Mouse (Mus musculus) embryonic fibroblast, embryonic 13.5 days (primary cell): ENCODE data around the gene Ppp1r14b.

Experiments used
- CTCF ChIP-seq: IDR thresholded peaks from 2 replicates; pipeline ENCODE4 v1.5.1; 2011; ENCODE audit warnings: mild to moderate bottlenecking, control low read depth, low read length, moderate library complexity, borderline replicate concordance; ENCODE audit not compliant: insufficient read depth
- POLR2A ChIP-seq: IDR thresholded peaks from 2 replicates; pipeline ENCODE4 v1.6.1; 2011; ENCODE audit warnings: low read depth, mild to moderate bottlenecking, control low read depth, low read length, moderate library complexity

DNA sequence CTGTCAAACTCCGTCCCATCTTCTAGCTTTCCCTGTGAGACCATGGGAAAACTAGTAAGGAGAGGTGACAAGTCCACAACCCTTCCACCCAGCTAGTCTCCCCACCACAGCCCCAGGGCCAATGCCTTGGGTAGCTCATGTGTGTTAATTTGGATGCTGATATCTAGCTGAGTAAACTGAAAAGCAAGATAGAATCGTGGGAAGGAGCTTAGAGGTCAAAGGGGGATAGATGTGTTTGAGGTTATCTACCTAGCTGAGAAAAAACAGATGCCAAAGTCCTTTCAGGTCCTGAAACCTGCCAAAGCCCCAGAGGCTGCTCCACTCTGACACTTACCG is 3.8 kb downstream of the Ppp1r14b start:
- TF ChIP-seq CTCF: no peak
- no peak for TF ChIP-seq POLR2A
